Mouse (Mus musculus) lung, adult 2 months (tissue): Measurements from ENCODE around the gene Castor1. TPM values are rescaled to one million over a fixed set of nuclear protein-coding genes. Genes with fewer than 3 reads are reported as not detected.
"Not testable (repeated sequence)": the region's sequence is repeated elsewhere in the genome, so short reads cannot be mapped to it uniquely, and the experiment has no call there.

ENCODE experiments used
- DNase-seq: peaks from one replicate; pipeline ENCODE4 v3.0.0; 2022
- H3K4me1 ChIP-seq: fragments of 200-500 bp; 2 replicates; pipeline ENCODE4 v1.6.1; 2011; ENCODE audit warnings: low read length; ENCODE audit not compliant: control insufficient read depth, insufficient read depth
- H3K4me3 ChIP-seq: fragments of 200-500 bp; replicated peaks from 2 replicates; pipeline ENCODE3; 2011; ENCODE audit warnings: low read depth, mild to moderate bottlenecking, control low read depth, low read length; ENCODE audit errors: extremely low read depth
- CTCF ChIP-seq: fragments of 200-500 bp; IDR thresholded peaks from 2 replicates; pipeline ENCODE4 v1.5.1; 2011; ENCODE audit warnings: mild to moderate bottlenecking, low read length, control low read depth; ENCODE audit not compliant: insufficient read depth
- POLR2A ChIP-seq: fragments of 200-500 bp; IDR thresholded peaks from 2 replicates; pipeline ENCODE4 v1.6.1; 2011; ENCODE audit warnings: low read depth, mild to moderate bottlenecking, control low read depth, low read length, borderline replicate concordance; ENCODE audit errors: extremely low read depth
- WGBS: fragments of 180-500 bp; shearing (Covaris S2); methylation state at CpG from one replicate; pipeline ENCODE4 v1.1.7; 2018; 5-methylcytosine and 5-hydroxymethylcytosine counted together
- polyA plus RNA-seq: library from polyadenylated mRNA; depleted of rRNA; stranded (reverse); fragments of >200 nt; gene quantifications from 2 replicates; pipeline ENCODE4 v1.2.3, GENCODE M21; 2012; rRNA removed

Gene Castor1
- 23.3 and 26.2 TPM in 2 replicates for polyA plus RNA-seq

DNA sequence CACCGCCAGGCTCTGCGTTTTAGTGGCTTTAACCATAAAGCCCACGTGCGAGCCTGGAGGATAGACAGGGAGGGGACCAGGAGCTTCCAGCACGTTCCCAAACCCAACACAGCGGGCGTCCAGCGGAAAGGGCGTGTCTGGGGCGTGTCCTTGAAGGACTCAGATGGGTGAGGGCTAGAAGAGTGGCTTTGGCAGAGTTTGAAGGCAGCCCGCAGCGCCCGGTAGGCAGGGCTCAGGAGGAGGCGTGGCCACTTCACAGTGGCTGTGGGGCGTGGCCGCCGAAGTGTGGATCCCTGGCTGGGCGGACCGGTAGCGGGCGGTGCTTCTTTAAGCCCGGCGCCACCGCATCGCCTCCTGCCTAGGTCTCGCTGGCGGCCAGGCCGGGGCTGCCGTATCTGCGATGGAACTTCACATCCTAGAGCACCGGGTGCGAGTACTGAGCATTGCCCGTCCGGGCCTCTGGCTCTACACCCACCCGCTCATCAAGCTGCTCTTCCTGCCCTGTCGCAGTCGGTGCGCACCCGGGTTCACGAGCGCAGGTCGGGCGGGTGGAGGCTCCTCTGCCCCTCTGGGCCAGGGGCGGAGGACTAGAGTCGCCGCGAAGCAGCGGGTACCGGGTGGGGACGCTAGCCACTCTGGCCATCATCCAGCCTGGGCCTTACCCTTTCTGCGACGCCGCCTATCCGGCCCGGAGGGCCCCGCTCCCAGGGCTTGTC lies at the start of gene Castor1:
Gene Castor1 (plus strand): TSS at position 312 of the 716 bp plus-strand sequence.
- TF ChIP-seq POLR2A (peak; percentile 67; the same call in 1 of the 2 replicates), CTCF (no peak)
- Histone ChIP-seq H3K4me3 (peak within 1 kb of the TSS; percentile 76), H3K4me1 (peaks cover 21% of the 10 kb centered on the region)
- peak; percentile 94 for DNase-seq
- under 1% methylated on average over 56 of the region's 56 CpGs for WGBS

DNA sequence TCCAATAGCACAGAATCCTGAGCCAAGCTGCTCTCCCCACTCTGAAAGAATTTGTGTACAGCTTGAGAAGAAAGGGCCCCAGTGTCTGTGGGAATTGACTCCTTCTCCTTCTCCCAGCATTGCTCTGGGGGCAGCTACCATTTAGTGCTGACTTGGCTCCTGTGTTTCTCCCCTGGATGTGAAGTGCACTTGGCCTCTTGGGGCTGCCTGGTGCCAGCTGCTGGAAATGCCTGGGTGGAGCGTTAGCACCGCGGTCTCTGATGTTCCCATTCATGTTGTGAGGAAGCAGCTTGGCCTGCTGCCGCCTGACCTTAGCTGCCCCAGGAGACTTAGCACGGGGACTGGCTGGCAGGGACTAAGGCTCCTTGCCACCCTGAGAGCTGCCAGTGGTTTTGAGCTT lies 43.4 kb upstream of the Castor1 start:
- H3K4me3 ChIP-seq: no peak overlapping the region
- H3K4me1 ChIP-seq: no peaks in the 10 kb centered on the region
- TF ChIP-seq POLR2A (no peak), CTCF (no peak)
- WGBS: 64% methylated on average over 5 of the region's 5 CpGs
- DNase-seq: no peak

DNA sequence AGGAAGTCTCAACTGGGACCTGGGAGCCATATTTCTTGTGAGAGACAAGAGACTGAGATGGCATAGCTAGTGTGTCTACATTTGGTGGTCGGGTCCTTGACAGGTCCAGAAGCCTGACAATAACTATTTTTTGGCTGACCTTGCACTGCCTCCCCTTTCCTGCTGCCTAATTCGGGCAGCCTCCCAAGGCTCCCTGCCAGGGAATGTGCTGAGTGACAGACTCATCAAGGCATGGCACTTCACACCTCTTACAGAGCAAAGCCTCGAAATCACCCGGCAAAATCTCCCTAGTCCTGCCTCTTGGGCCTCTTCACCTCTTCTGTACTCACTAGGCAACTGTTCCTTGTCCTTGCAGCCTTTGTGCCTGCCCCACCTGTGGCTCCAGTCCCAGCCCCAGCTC lies 40.3 kb upstream of the Castor1 start:
- no peak for TF ChIP-seq CTCF
- TF ChIP-seq POLR2A: no peak
- Histone ChIP-seq H3K4me3 (no peak overlapping the region), H3K4me1 (no peaks in the 10 kb centered on the region)
- 39% methylated on average over 4 of the region's 4 CpGs for WGBS
- DNase-seq: no peak

DNA sequence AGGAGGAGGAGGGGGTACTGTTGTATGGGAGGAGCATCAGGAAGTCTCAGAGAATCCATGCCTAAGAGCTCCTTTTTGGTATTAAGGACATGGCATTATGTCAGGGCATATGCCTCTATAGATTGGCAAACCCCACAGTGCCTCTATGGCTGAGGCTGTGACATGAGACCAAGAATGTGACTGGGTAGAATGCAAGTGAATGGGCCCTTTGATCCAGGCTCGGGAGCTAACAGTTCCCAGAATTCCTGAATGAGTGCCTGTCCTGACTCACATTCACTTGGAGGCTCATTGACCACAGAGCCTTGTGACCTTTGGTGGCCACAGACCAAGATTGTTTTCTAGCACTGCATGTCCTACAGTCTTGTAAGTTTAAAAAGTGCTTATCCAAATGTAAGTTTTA lies 36.0 kb upstream of the Castor1 start:
- WGBS: 28% methylated on average over 1 of the region's 1 CpGs
- H3K4me3 ChIP-seq: no peak overlapping the region
- DNase-seq: no peak
- H3K4me1 ChIP-seq: peaks cover 3% of the 10 kb centered on the region
- TF ChIP-seq POLR2A (no peak), CTCF (no peak)

DNA sequence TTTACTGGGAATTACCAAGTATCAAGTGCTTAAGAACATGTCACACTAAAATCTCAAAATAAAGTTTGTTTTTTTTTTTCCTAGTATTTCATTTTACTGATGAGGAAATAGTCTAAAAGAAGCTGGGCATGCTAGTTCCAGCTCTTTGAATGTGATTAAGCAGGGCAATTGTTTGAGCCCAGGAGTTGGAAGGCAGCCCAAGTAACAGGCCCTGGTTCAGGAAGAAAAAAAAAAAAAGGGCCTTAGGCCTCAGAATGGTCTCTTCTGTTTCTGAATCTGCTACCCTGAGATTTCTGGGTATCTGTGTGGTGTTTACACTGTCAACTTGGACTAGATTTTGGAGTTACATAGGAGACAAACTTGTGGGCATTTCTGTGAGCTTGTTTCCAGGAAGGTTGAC lies 34.5 kb upstream of the Castor1 start:
- peaks cover 8% of the 10 kb centered on the region for H3K4me1 ChIP-seq
- H3K4me3 ChIP-seq: no peak overlapping the region
- no peak for DNase-seq
- no peak for TF ChIP-seq POLR2A
- no peak for TF ChIP-seq CTCF

DNA sequence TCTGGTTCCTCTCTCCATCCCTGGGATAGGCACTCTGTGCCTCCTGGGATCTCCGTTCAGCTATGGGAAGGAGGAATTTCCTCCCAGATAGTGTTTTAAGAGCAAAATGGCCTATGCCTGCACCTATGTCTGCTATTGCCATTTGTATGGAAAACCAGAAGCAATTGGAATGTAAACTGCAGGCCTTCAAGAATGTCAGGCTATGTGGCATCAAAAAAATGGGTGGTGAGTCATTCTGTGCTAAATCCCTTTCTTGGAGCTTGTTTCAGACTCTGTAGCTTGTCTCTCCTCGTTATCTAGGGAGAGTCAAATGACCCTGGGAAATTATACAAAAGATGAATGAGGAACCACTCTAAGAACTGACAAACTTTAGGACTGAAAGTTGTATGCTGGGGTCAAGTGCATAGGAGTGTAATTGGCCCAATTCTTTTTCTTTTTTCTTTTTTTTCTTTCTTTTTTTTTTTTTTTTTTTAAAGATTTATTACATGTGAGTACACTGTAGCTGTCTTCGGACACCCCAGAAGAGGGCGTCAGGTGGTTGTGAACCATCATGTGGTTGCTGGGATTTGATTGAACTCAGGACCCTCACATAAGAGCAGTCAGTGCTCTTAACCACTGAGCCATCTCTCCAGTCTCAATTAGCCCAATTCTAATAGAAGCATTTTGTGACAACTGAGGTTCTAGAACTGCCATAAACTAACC lies 33.6 kb upstream of the Castor1 start:
- WGBS: 62% methylated on average over 4 of the region's 4 CpGs
- no peak overlapping the region for H3K4me3 ChIP-seq
- DNase-seq: no peak
- H3K4me1 ChIP-seq: peaks cover 8% of the 10 kb centered on the region
- TF ChIP-seq POLR2A: no peak
- TF ChIP-seq CTCF: no peak

DNA sequence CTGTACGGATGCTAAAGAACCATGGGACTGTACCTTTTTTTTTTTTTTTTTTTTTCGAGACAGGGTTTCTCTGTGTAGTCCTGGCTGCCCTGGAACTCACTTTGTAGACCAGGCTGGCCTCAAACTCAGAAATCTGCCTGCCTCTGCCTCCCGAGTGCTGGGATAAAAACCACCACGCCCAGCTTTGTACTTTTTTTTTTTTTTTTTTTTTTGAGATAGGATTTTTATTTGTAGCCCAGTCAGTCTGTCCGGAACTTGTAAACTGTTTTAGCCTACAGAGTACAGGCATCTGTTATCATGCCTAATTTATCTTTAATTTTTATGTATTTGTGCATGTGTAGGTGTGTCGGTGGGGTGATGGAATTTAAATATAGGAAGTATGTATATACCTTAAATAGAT lies 32.5 kb upstream of the Castor1 start:
- peaks cover 15% of the 10 kb centered on the region for H3K4me1 ChIP-seq
- 86% methylated on average over 6 of the region's 6 CpGs for WGBS
- H3K4me3 ChIP-seq, DNase-seq: not testable (repeated sequence)

DNA sequence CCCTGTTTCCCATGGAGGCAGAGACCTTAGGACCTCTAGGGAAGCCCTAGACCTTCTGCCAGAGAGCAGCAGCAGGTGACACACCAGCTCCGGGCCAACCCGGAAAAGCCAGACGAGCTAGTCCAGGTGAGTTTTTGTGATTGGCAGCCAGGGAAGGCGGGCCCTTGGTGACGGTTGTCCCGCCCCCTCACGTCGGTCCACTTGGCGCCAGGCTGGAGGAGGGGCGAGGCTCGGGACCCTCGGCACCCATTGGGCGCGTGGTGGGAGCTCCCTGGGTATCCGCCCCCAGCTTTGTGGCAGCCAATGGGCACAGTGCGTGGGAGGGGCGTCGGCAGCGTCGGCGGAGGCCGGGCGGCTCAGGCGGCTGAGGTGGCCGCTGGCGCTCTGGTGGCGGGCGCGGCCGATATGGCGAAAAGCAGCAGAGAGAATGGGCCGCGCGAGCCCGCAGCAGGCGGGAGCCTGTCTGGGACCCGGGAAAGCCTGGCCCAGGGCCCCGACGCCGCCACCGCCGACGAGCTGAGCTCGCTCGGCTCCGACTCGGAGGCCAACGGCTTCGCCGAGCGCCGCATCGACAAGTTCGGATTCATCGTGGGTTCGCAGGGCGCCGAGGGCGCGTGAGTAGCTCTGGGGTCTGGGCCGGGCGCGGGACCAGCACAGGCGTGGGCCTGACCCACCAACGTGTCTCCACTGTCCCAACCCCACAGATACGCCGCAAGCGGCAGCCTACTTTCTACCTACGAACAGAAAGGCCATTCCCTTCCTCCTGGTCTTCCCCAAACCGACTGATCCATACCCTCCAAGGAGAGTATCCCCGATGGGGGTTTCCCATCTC lies 31.3 kb upstream of the Castor1 start, which contains the start of gene Tbc1d10a:
Gene Tbc1d10a (plus strand): TSS at position 304 of the 832 bp plus-strand sequence.
- WGBS: under 1% methylated on average over 70 of the region's 71 CpGs
- peak within 1 kb of the TSS; percentile 86 for H3K4me3 ChIP-seq
- TF ChIP-seq POLR2A (peak; percentile 77), CTCF (no peak)
- peak; percentile 98 for DNase-seq
- H3K4me1 ChIP-seq: peaks cover 20% of the 10 kb centered on the region

DNA sequence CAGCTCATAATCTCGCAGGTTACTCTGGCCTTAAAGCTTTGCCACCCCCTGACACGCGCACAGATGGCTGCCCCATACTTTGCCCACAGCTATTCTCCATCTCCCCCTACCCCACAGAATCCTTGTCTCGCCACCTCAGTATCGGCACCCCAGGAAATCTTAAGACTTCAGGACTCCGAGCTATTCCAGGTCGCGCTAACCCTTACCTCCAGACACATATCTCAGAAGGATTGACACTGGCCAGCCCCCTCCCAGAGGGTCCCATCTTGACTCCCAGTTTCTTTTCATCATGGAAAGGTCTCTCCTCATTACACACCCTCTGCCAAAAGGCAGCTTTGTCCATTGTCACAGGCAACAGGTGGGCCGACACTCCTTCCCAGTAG lies 30.7 kb upstream of the Castor1 start:
- peak overlapping the region; percentile 73 for H3K4me3 ChIP-seq
- 13% methylated on average over 9 of the region's 9 CpGs for WGBS
- TF ChIP-seq POLR2A (no peak), CTCF (no peak)
- no peak for DNase-seq
- peaks cover 21% of the 10 kb centered on the region for H3K4me1 ChIP-seq
